ENCODE assay signal across 16 mouse cellular contexts in genomic region chr13:47151060-47151459, GRCm38 (mm10). TPM values are rescaled to one million over a fixed set of nuclear protein-coding genes. Genes with fewer than 3 reads are reported as not detected.
DNase-seq lines count a peak whose midpoint lies in the region; ATAC-seq and TF ChIP-seq lines count a peak whose summit lies in the region.
"Had no signal": no experiment of that assay in that cellular context is flagged by ENCODE, and none has a peak within 500 bp of the region (broad histone marks: within the 10 kb centered on the region; RNA-seq: fewer than 3 reads in every experiment).

No protein-coding gene starts in this region.

- H3K4me1 ChIP-seq in lung, adult 2 months (ENCODE audit: control insufficient read depth, insufficient read depth, low read length) = peaks cover 3% of the 10 kb centered on the region
- no peaks in the 10 kb centered on the region for H3K4me1 ChIP-seq in intestine, postnatal 0 days (replicated peaks; ENCODE audit: control insufficient read depth, insufficient read depth, low read length)
- peaks cover 17% of the 10 kb centered on the region for H3K4me1 ChIP-seq in kidney, embryonic 15.5 days
- H3K4me1 ChIP-seq: neural tube, embryonic 15.5 days had no signal

- TF ChIP-seq POLR2A in lung, adult 2 months (IDR thresholded peaks at IDR 0.05; ENCODE audit: borderline replicate concordance, extremely low read depth, low read depth, low read length) = no peak

- no peak overlapping the region for H3K9ac ChIP-seq in intestine, postnatal 0 days (ENCODE audit: low read depth, low read length)
- H3K9ac ChIP-seq in kidney, embryonic 15.5 days = no peak overlapping the region
- H3K9ac ChIP-seq: embryonic facial prominence, embryonic 12.5 days; neural tube, embryonic 15.5 days had no signal

- WGBS in lung, adult 2 months = 83% methylated on average over 14 of the region's 14 CpGs
- 93% methylated on average over 14 of the region's 14 CpGs for WGBS in intestine, postnatal 0 days
- 90% methylated on average over 14 of the region's 14 CpGs for WGBS in kidney, embryonic 15.5 days

- H3K36me3 ChIP-seq in intestine, postnatal 0 days (ENCODE audit: control insufficient read depth, insufficient read depth) = no peaks in the 10 kb centered on the region
- H3K36me3 ChIP-seq in kidney, embryonic 15.5 days = no peaks in the 10 kb centered on the region
- H3K36me3 ChIP-seq: embryonic facial prominence, embryonic 12.5 days; forebrain, embryonic 10.5 days; hindbrain, embryonic 10.5 days; neural tube, embryonic 15.5 days had no signal

- no peaks in the 10 kb centered on the region for H3K27me3 ChIP-seq in intestine, postnatal 0 days (replicated peaks; ENCODE audit: control insufficient read depth, insufficient read depth, low read length)
- H3K27me3 ChIP-seq in kidney, embryonic 15.5 days = 0 out of 2 replicates have a peak, but pooled peaks cover 6% of the 10 kb centered on the region
- H3K27me3 ChIP-seq: embryonic facial prominence, embryonic 12.5 days; neural tube, embryonic 15.5 days had no signal

- H3K9me3 ChIP-seq in intestine, postnatal 0 days (ENCODE audit: control insufficient read depth) = no peaks in the 10 kb centered on the region
- H3K9me3 ChIP-seq in kidney, embryonic 15.5 days (replicated peaks) = no peaks in the 10 kb centered on the region
- H3K9me3 ChIP-seq: embryonic facial prominence, embryonic 12.5 days; forebrain, embryonic 10.5 days; hindbrain, embryonic 10.5 days; neural tube, embryonic 15.5 days had no signal

- TF ChIP-seq CTCF in lung, adult 2 months (IDR thresholded peaks at IDR 0.05; ENCODE audit: insufficient read depth, low read length) = no peak
- no peak for TF ChIP-seq CTCF in intestine, postnatal 0 days (IDR thresholded peaks at IDR 0.05; ENCODE audit: low read depth)

- H3K27ac ChIP-seq in intestine, postnatal 0 days (ENCODE audit: low read depth, low read length) = no peak overlapping the region
- no peak overlapping the region for H3K27ac ChIP-seq in kidney, embryonic 15.5 days
- H3K27ac ChIP-seq: embryonic facial prominence, embryonic 12.5 days; forebrain, embryonic 10.5 days; neural tube, embryonic 15.5 days had no signal

- peak; percentile 24 for DNase-seq in gastrocnemius, postnatal 25 days
- DNase-seq in gastrocnemius, postnatal 10 days = no peak
- DNase-seq in lung, adult 18-20 months = peak; percentile 35 to 38
- no peak for DNase-seq in lung, adult 2 months
- peak; percentile 84 for DNase-seq in layer of hippocampus, adult 9-11 months
- DNase-seq: cerebellum, postnatal 10 days; kidney, postnatal 4 days; thymus, postnatal 4 days had no signal

- peak; percentile 88 for ATAC-seq in megakaryocyte progenitor cell, adult 5-6 weeks (replicated peaks; ENCODE audit: poor library complexity)
- no peak for ATAC-seq in intestine, postnatal 0 days
- no peak for ATAC-seq in kidney, embryonic 15.5 days (replicated peaks; ENCODE audit: low FRiP score)
- ATAC-seq: intestine, embryonic 16.5 days had no signal

- no peak overlapping the region for H3K4me2 ChIP-seq in intestine, postnatal 0 days (replicated peaks; ENCODE audit: low read depth)
- H3K4me2 ChIP-seq in kidney, embryonic 15.5 days = no peak overlapping the region
- H3K4me2 ChIP-seq: embryonic facial prominence, embryonic 12.5 days; neural tube, embryonic 15.5 days had no signal

- H3K4me3 ChIP-seq in lung, adult 2 months (replicated peaks; ENCODE audit: extremely low read depth, low read depth, low read length) = no peak overlapping the region
- H3K4me3 ChIP-seq in intestine, postnatal 0 days (ENCODE audit: low read depth, low read length) = no peak overlapping the region
- no peak overlapping the region for H3K4me3 ChIP-seq in kidney, embryonic 15.5 days (replicated peaks)
- H3K4me3 ChIP-seq: embryonic facial prominence, embryonic 12.5 days; forebrain, embryonic 10.5 days; hindbrain, embryonic 10.5 days; neural tube, embryonic 15.5 days had no signal

RNA-seq across cellular contexts. Expression of gene Rnf144b, which starts 28.6 kb away (rescaled TPM):
- total RNA-seq in gastrocnemius, postnatal 25 days (2021) = 10 to 100 TPM; 11.3 to 12.3 TPM
- total RNA-seq in gastrocnemius, postnatal 10 days (2021) = 10 to 100 TPM; 10.1 to 11.9 TPM
- 15.8 and 20.9 TPM in 2 replicates for polyA plus RNA-seq in lung, adult 2 months (2012; rRNA removed)
- total RNA-seq in megakaryocyte progenitor cell, adult 5-6 weeks (2015) = 7.0 and 10.6 TPM in 2 replicates
- 7.4 and 10.8 TPM in 2 replicates for total RNA-seq in megakaryocyte progenitor cell, adult 5-6 weeks (2017)
- polyA plus RNA-seq in intestine, postnatal 0 days (2015; fragmentation: Nextera tagmentation; extraction: Ambion mirVana) = 1.7 and 2.0 TPM in 2 replicates
- 0.69 and 0.71 TPM in 2 replicates for polyA plus RNA-seq in kidney, embryonic 15.5 days (2015; fragmentation: Nextera tagmentation; extraction: Ambion mirVana)

RNA-seq across cellular contexts. Expression of gene Dek, which starts 45.1 kb away (rescaled TPM):
- total RNA-seq in gastrocnemius, postnatal 25 days (2021) = 10 to 100 TPM; 30.2 to 31.3 TPM
- 10 to 100 TPM; 52.5 to 62.9 TPM for total RNA-seq in gastrocnemius, postnatal 10 days (2021)
- 18.9 and 35.7 TPM in 2 replicates for polyA plus RNA-seq in lung, adult 2 months (2012; rRNA removed)
- total RNA-seq in megakaryocyte progenitor cell, adult 5-6 weeks (2015) = 470 TPM in 2 replicates
- total RNA-seq in megakaryocyte progenitor cell, adult 5-6 weeks (2017) = 476 and 558 TPM in 2 replicates
- polyA plus RNA-seq in intestine, postnatal 0 days (2015; fragmentation: Nextera tagmentation; extraction: Ambion mirVana) = 115 and 120 TPM in 2 replicates
- 286 and 301 TPM in 2 replicates for polyA plus RNA-seq in kidney, embryonic 15.5 days (2015; fragmentation: Nextera tagmentation; extraction: Ambion mirVana)

Comparison
In these comparisons a context has a peak if more than half of its experiments do, and no peak if none do; other contexts are left out.
1. DNase-seq: peak in gastrocnemius, postnatal 25 days (single experiment), lung, adult 18-20 months (2 of 2) and layer of hippocampus, adult 9-11 months (single experiment); none in gastrocnemius, postnatal 10 days (single experiment) and lung, adult 2 months (single experiment).
2. RNA of gene Dek, which starts 45.1 kb away (total RNA-seq): 470 to 558 TPM in megakaryocyte progenitor cell, adult 5-6 weeks; 52.5 to 62.9 TPM in gastrocnemius, postnatal 10 days and 30.2 to 31.3 TPM in gastrocnemius, postnatal 25 days; every median in the first group is over 4 times any median in the second.